Mouse (Mus musculus): Measurements from ENCODE around the gene Scin.

GRCm38 (mm10) chr12:40139484-40140245 is 5.6 kb upstream of the Scin start:
- TF ChIP-seq TAL1 (IDR thresholded peaks at IDR 0.05; ENCODE audit: low read length), result no peak
- no peak for TF ChIP-seq GATA1 (IDR thresholded peaks at IDR 0.05; ENCODE audit: low read length)

Data from erythroblast, embryonic 14.5 days (primary cell).